Mouse (Mus musculus): ENCODE data around the gene Topbp1. TPM values are rescaled to one million over a fixed set of nuclear protein-coding genes. Genes with fewer than 3 reads are reported as not detected.

The Topbp1 gene
- polyA plus RNA-seq (2014; fragmentation: Nextera tagmentation; extraction: Ambion mirVana), result 79.7 and 84.2 TPM in 2 replicates

GRCm38 (mm10) chr9:103304927-103305326 is at the start of gene Topbp1, which contains the start of gene 1300017J02Rik:
TSS of gene Topbp1 (plus strand) at chr9:103305215.
TSS of gene 1300017J02Rik (minus strand) at chr9:103305082.
- Histone ChIP-seq H3K36me3 (ENCODE audit: control insufficient read depth, insufficient read depth, low read length) (peaks cover 11% of the 10 kb centered on the region; the same call in 1 of the 2 replicates), H3K9me3 (ENCODE audit: control insufficient read depth, low read length) (no peaks in the 10 kb centered on the region), H3K27me3 (ENCODE audit: control insufficient read depth, insufficient read depth, low read length) (no peaks in the 10 kb centered on the region), H3K4me2 (peak within 1 kb of the TSS; percentile 75), H3K9ac (ENCODE audit: low read length) (peak within 1 kb of the TSS; percentile 96), H3K4me1 (ENCODE audit: control insufficient read depth, insufficient read depth, low read length) (peaks cover 8% of the 10 kb centered on the region), H3K4me3 (ENCODE audit: low read depth, low read length) (peak within 1 kb of the TSS; percentile 92), H3K27ac (ENCODE audit: low read depth, low read length) (peak within 1 kb of the TSS; percentile 77)
- ATAC-seq (ENCODE audit: low FRiP score) (peak; percentile 98), DNase-seq (ENCODE audit: low spot score, missing footprints) (peak; percentile 100)
- WGBS, result under 1% methylated on average over 48 of the region's 49 CpGs

- 91% methylated on average over 4 of the region's 4 CpGs for WGBS
- Histone ChIP-seq H3K27ac (ENCODE audit: low read depth, low read length) (no peak overlapping the region), H3K27me3 (ENCODE audit: control insufficient read depth, insufficient read depth, low read length) (no peaks in the 10 kb centered on the region), H3K4me3 (ENCODE audit: low read depth, low read length) (no peak overlapping the region), H3K9me3 (ENCODE audit: control insufficient read depth, low read length) (no peaks in the 10 kb centered on the region), H3K36me3 (ENCODE audit: control insufficient read depth, insufficient read depth, low read length) (no peaks in the 10 kb centered on the region), H3K4me1 (ENCODE audit: control insufficient read depth, insufficient read depth, low read length) (no peaks in the 10 kb centered on the region), H3K4me2 (no peak overlapping the region), H3K9ac (ENCODE audit: low read length) (no peak overlapping the region)
- ATAC-seq (ENCODE audit: low FRiP score) (no peak), DNase-seq (ENCODE audit: low spot score, missing footprints) (no peak)
Observed at GRCm38 (mm10) chr9:103265778-103266177, 39.2 kb upstream of the Topbp1 start.

GRCm38 (mm10) chr9:103271104-103271503 is 33.9 kb upstream of the Topbp1 start:
- Histone ChIP-seq H3K4me3 (ENCODE audit: low read depth, low read length) (no peak overlapping the region), H3K9me3 (ENCODE audit: control insufficient read depth, low read length) (no peaks in the 10 kb centered on the region), H3K4me1 (ENCODE audit: control insufficient read depth, insufficient read depth, low read length) (no peaks in the 10 kb centered on the region), H3K27me3 (ENCODE audit: control insufficient read depth, insufficient read depth, low read length) (no peaks in the 10 kb centered on the region), H3K4me2 (no peak overlapping the region), H3K27ac (ENCODE audit: low read depth, low read length) (no peak overlapping the region), H3K9ac (ENCODE audit: low read length) (no peak overlapping the region), H3K36me3 (ENCODE audit: control insufficient read depth, insufficient read depth, low read length) (no peaks in the 10 kb centered on the region)
- ATAC-seq (ENCODE audit: low FRiP score), result no peak
- 44% methylated on average over 4 of the region's 4 CpGs for WGBS
- no peak for DNase-seq (ENCODE audit: low spot score, missing footprints)

GRCm38 (mm10) chr9:103274819-103275218 is 30.2 kb upstream of the Topbp1 start:
- WGBS, result 90% methylated on average over 8 of the region's 8 CpGs
- Histone ChIP-seq H3K4me2 (no peak overlapping the region), H3K27me3 (ENCODE audit: control insufficient read depth, insufficient read depth, low read length) (no peaks in the 10 kb centered on the region), H3K36me3 (ENCODE audit: control insufficient read depth, insufficient read depth, low read length) (no peaks in the 10 kb centered on the region), H3K9ac (ENCODE audit: low read length) (no peak overlapping the region), H3K9me3 (ENCODE audit: control insufficient read depth, low read length) (no peaks in the 10 kb centered on the region), H3K27ac (ENCODE audit: low read depth, low read length) (no peak overlapping the region), H3K4me1 (ENCODE audit: control insufficient read depth, insufficient read depth, low read length) (no peaks in the 10 kb centered on the region), H3K4me3 (ENCODE audit: low read depth, low read length) (no peak overlapping the region)
- ATAC-seq (ENCODE audit: low FRiP score) (no peak), DNase-seq (ENCODE audit: low spot score, missing footprints) (no peak)

GRCm38 (mm10) chr9:103275676-103276075 is 29.3 kb upstream of the Topbp1 start:
- ATAC-seq (ENCODE audit: low FRiP score), result no peak

GRCm38 (mm10) chr9:103276876-103277275 is 28.1 kb upstream of the Topbp1 start:
- no peaks in the 10 kb centered on the region for H3K9me3 ChIP-seq (ENCODE audit: control insufficient read depth, low read length)
- no peaks in the 10 kb centered on the region for H3K36me3 ChIP-seq (ENCODE audit: control insufficient read depth, insufficient read depth, low read length)
- 87% methylated on average over 6 of the region's 6 CpGs for WGBS
- DNase-seq (ENCODE audit: low spot score, missing footprints) (no peak), ATAC-seq (ENCODE audit: low FRiP score) (no peak)
- no peak overlapping the region for H3K4me3 ChIP-seq (ENCODE audit: low read depth, low read length)
- H3K4me1 ChIP-seq (ENCODE audit: control insufficient read depth, insufficient read depth, low read length), result no peaks in the 10 kb centered on the region
- H3K27ac ChIP-seq (ENCODE audit: low read depth, low read length), result no peak overlapping the region
- H3K27me3 ChIP-seq (ENCODE audit: control insufficient read depth, insufficient read depth, low read length), result no peaks in the 10 kb centered on the region
- H3K4me2 ChIP-seq, result no peak overlapping the region
- H3K9ac ChIP-seq (ENCODE audit: low read length), result no peak overlapping the region

More at GRCm38 (mm10) chr9:103275676-103276075, 29.3 kb upstream of the Topbp1 start:
- no peak overlapping the region for H3K27ac ChIP-seq (ENCODE audit: low read depth, low read length)
- H3K4me1 ChIP-seq (ENCODE audit: control insufficient read depth, insufficient read depth, low read length), result no peaks in the 10 kb centered on the region
- no peak overlapping the region for H3K4me3 ChIP-seq (ENCODE audit: low read depth, low read length)
- H3K9me3 ChIP-seq (ENCODE audit: control insufficient read depth, low read length), result no peaks in the 10 kb centered on the region
- no peaks in the 10 kb centered on the region for H3K27me3 ChIP-seq (ENCODE audit: control insufficient read depth, insufficient read depth, low read length)
- WGBS, result 76% methylated on average over 1 of the region's 1 CpGs
- H3K4me2 ChIP-seq, result no peak overlapping the region
- no peak for DNase-seq (ENCODE audit: low spot score, missing footprints)
- H3K9ac ChIP-seq (ENCODE audit: low read length), result no peak overlapping the region
- H3K36me3 ChIP-seq (ENCODE audit: control insufficient read depth, insufficient read depth, low read length), result no peaks in the 10 kb centered on the region

GRCm38 (mm10) chr9:103286396-103286795 is 18.6 kb upstream of the Topbp1 start:
- Histone ChIP-seq H3K4me3 (ENCODE audit: low read depth, low read length) (no peak overlapping the region), H3K36me3 (ENCODE audit: control insufficient read depth, insufficient read depth, low read length) (no peaks in the 10 kb centered on the region), H3K27me3 (ENCODE audit: control insufficient read depth, insufficient read depth, low read length) (no peaks in the 10 kb centered on the region), H3K27ac (ENCODE audit: low read depth, low read length) (no peak overlapping the region), H3K4me2 (no peak overlapping the region), H3K4me1 (ENCODE audit: control insufficient read depth, insufficient read depth, low read length) (no peaks in the 10 kb centered on the region), H3K9me3 (ENCODE audit: control insufficient read depth, low read length) (no peaks in the 10 kb centered on the region), H3K9ac (ENCODE audit: low read length) (no peak overlapping the region)
- WGBS, result 73% methylated on average over 4 of the region's 4 CpGs
- ATAC-seq (ENCODE audit: low FRiP score), result no peak
- peak; percentile 54 for DNase-seq (ENCODE audit: low spot score, missing footprints)

- Histone ChIP-seq H3K9me3 (ENCODE audit: control insufficient read depth, low read length) (no peaks in the 10 kb centered on the region), H3K27ac (ENCODE audit: low read depth, low read length) (no peak overlapping the region), H3K9ac (ENCODE audit: low read length) (no peak overlapping the region), H3K36me3 (ENCODE audit: control insufficient read depth, insufficient read depth, low read length) (no peaks in the 10 kb centered on the region), H3K4me1 (ENCODE audit: control insufficient read depth, insufficient read depth, low read length) (no peaks in the 10 kb centered on the region), H3K4me3 (ENCODE audit: low read depth, low read length) (no peak overlapping the region), H3K4me2 (no peak overlapping the region), H3K27me3 (ENCODE audit: control insufficient read depth, insufficient read depth, low read length) (no peaks in the 10 kb centered on the region)
- no peak for ATAC-seq (ENCODE audit: low FRiP score)
- 80% methylated on average over 13 of the region's 13 CpGs for WGBS
- peak; percentile 66 for DNase-seq (ENCODE audit: low spot score, missing footprints)
Observed at GRCm38 (mm10) chr9:103286901-103287422, 18.1 kb upstream of the Topbp1 start.

GRCm38 (mm10) chr9:103287840-103288488 is 17.1 kb upstream of the Topbp1 start:
- Histone ChIP-seq H3K27ac (ENCODE audit: low read depth, low read length) (no peak overlapping the region; the same call in 1 of the 2 replicates), H3K9me3 (ENCODE audit: control insufficient read depth, low read length) (no peaks in the 10 kb centered on the region), H3K27me3 (ENCODE audit: control insufficient read depth, insufficient read depth, low read length) (no peaks in the 10 kb centered on the region), H3K4me3 (ENCODE audit: low read depth, low read length) (no peak overlapping the region), H3K4me1 (ENCODE audit: control insufficient read depth, insufficient read depth, low read length) (no peaks in the 10 kb centered on the region), H3K36me3 (ENCODE audit: control insufficient read depth, insufficient read depth, low read length) (no peaks in the 10 kb centered on the region), H3K4me2 (no peak overlapping the region), H3K9ac (ENCODE audit: low read length) (no peak overlapping the region)
- DNase-seq (ENCODE audit: low spot score, missing footprints) (peak; percentile 17), ATAC-seq (ENCODE audit: low FRiP score) (no peak)
- WGBS, result 85% methylated on average over 19 of the region's 19 CpGs
